Mouse (Mus musculus) gastrocnemius, postnatal 10 days (tissue): ENCODE results near the gene Rsrc1. TPM values are rescaled to one million over a fixed set of nuclear protein-coding genes. Genes with fewer than 3 reads are reported as not detected.
"Not testable (repeated sequence)": the region's sequence is repeated elsewhere in the genome, so short reads cannot be mapped to it uniquely, and the experiment has no call there.

Source experiments
- DNase-seq: peaks from one replicate; pipeline ENCODE4 v3.0.0; 2021; ENCODE audit warnings: mixed read lengths
- total RNA-seq, 2 experiments: library from RNA; stranded (reverse); gene quantifications; 2 replicates each; pipeline ENCODE4 v1.2.3; 2021

The Rsrc1 gene
- total RNA-seq, 2 experiments from 2014 or later = 21.9 to 22.8 TPM

GRCm38 (mm10) chr3:66983481-66983880 is 2.3 kb downstream of the Rsrc1 start:
- no peak for DNase-seq

GRCm38 (mm10) chr3:66985539-66986286 is 4.5 kb downstream of the Rsrc1 start:
- peak; percentile 65 for DNase-seq

GRCm38 (mm10) chr3:66986287-66986560 is 5.0 kb downstream of the Rsrc1 start:
- DNase-seq = no peak

GRCm38 (mm10) chr3:66996820-66997219 is 15.6 kb downstream of the Rsrc1 start:
- DNase-seq = no peak

- DNase-seq = no peak
Measured at GRCm38 (mm10) chr3:67036387-67037062, 55.3 kb downstream of the Rsrc1 start.

- no peak for DNase-seq
Measured at GRCm38 (mm10) chr3:67059755-67060154, 78.6 kb downstream of the Rsrc1 start.

- no peak for DNase-seq
Measured at GRCm38 (mm10) chr3:67070575-67071488, 89.6 kb downstream of the Rsrc1 start.

- not testable (repeated sequence) for DNase-seq
Measured at GRCm38 (mm10) chr3:67073653-67074052, 92.5 kb downstream of the Rsrc1 start.

GRCm38 (mm10) chr3:67075484-67075883 is 94.3 kb downstream of the Rsrc1 start:
- no peak for DNase-seq

- no peak for DNase-seq
Measured at GRCm38 (mm10) chr3:67084742-67085141, 103.6 kb downstream of the Rsrc1 start.

- DNase-seq = no peak
Measured at GRCm38 (mm10) chr3:67108428-67108827, 127.2 kb downstream of the Rsrc1 start.

- DNase-seq = no peak
Measured at GRCm38 (mm10) chr3:67116317-67116716, 135.1 kb downstream of the Rsrc1 start.

GRCm38 (mm10) chr3:67132521-67132920 is 151.3 kb downstream of the Rsrc1 start:
- no peak for DNase-seq

- no peak for DNase-seq
Measured at GRCm38 (mm10) chr3:67135749-67136375, 154.7 kb downstream of the Rsrc1 start.

GRCm38 (mm10) chr3:67144952-67145351 is 163.8 kb downstream of the Rsrc1 start:
- DNase-seq = no peak

GRCm38 (mm10) chr3:67146280-67146679 is 165.1 kb downstream of the Rsrc1 start:
- DNase-seq = no peak

- DNase-seq = no peak
Measured at GRCm38 (mm10) chr3:67147246-67147645, 166.1 kb downstream of the Rsrc1 start.

- no peak for DNase-seq
Measured at GRCm38 (mm10) chr3:67197179-67197578, 216.0 kb downstream of the Rsrc1 start.

GRCm38 (mm10) chr3:67213047-67213457 is 231.9 kb downstream of the Rsrc1 start:
- no peak for DNase-seq

- DNase-seq = no peak
Measured at GRCm38 (mm10) chr3:67232617-67233241, 251.5 kb downstream of the Rsrc1 start.

GRCm38 (mm10) chr3:67242451-67242850 is 261.3 kb downstream of the Rsrc1 start:
- not testable (repeated sequence) for DNase-seq

GRCm38 (mm10) chr3:67267448-67267847 is 286.3 kb downstream of the Rsrc1 start:
- no peak for DNase-seq
